Mouse (Mus musculus): Measurements from ENCODE around the gene Ntsr2. TPM values are rescaled to one million over a fixed set of nuclear protein-coding genes. Genes with fewer than 3 reads are reported as not detected.

Gene Ntsr2
- polyA plus RNA-seq, 1 experiment from 2014 or later = 0.24 TPM

Other genes with a start within 250 kb of the Ntsr2 start
- gene Lpin1, start 42.4 kb upstream of the Ntsr2 start, polyA plus RNA-seq (2015; fragmentation: Nextera tagmentation; extraction: Ambion mirVana) = 8.1 and 9.3 TPM in 2 replicates
- gene Greb1, start 147.5 kb downstream of the Ntsr2 start, polyA plus RNA-seq (2015; fragmentation: Nextera tagmentation; extraction: Ambion mirVana) = 3.8 and 4.3 TPM in 2 replicates
- 29.6 and 33.4 TPM in 2 replicates for gene E2f6, start 157.6 kb downstream of the Ntsr2 start, polyA plus RNA-seq (2015; fragmentation: Nextera tagmentation; extraction: Ambion mirVana)
- 15.3 and 15.7 TPM in 2 replicates for gene Rock2, start 241.5 kb downstream of the Ntsr2 start, polyA plus RNA-seq (2015; fragmentation: Nextera tagmentation; extraction: Ambion mirVana)